Mouse (Mus musculus): ENCODE results near the gene Tsc1. TPM values are rescaled to one million over a fixed set of nuclear protein-coding genes. Genes with fewer than 3 reads are reported as not detected.

The Tsc1 gene
- polyA plus RNA-seq (2012) = 0.56 and 0.79 TPM in 2 replicates

DNA sequence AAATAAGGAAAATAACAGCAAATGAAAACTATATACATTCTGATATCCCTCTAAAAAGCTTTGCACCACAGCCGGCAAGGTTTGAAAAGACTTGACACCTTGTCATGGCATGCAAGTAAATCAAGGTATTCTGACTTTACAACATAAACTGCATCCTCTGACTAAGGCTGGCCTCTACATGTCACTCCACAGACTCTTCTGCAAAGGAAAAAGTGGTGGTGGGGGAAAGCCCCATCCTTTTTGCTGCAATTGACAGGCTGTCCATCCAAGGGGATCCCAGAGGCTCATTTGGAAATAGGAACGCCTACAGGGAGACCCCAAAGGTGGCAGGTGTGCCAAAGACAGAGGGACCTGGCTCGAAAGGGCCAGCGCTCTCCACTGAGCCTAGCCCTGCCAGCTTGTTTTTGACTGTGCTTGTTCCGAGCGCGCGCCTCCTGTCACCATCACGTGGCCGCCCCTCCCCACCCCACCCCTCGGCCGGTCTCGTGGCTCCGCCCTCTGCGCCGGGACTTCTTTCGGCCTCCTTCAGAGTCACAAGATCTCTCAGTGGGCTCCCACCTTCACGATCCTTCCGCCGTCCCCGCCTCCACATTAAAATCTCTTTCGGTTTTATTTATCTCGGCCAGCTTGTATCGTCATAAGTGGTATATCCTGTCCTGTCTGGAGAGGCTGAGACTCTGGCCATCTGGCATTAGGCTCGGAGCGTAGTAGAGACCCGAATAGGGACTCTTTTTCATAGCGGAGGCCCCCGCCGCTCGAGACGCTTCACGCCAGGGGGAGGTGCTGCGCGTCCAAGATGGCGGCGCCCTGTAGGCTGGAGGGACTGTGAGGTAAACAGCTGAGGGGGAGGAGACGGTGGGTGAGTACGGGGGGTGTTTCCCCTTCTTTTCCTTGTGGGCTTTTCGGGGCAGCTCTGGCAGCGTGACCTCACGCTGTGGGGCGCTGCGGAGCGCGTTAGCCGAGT, at the start of gene Tsc1:
Tsc1 (plus strand) TSS at position 768 of the 964 bp plus-strand sequence.
- H3K27me3 ChIP-seq (ENCODE audit: control insufficient read depth) = no peaks in the 10 kb centered on the region
- H3K36me3 ChIP-seq (ENCODE audit: control insufficient read depth) = no peaks in the 10 kb centered on the region; the same call in 1 of the 2 replicates
- no peak for TF ChIP-seq GATA1 (IDR thresholded peaks at IDR 0.05; ENCODE audit: low read length)
- no peak for TF ChIP-seq TAL1 (IDR thresholded peaks at IDR 0.05; ENCODE audit: low read length)
- peaks cover 55% of the 10 kb centered on the region for H3K4me1 ChIP-seq (ENCODE audit: control insufficient read depth)
- H3K9me3 ChIP-seq (ENCODE audit: control insufficient read depth, low read length) = no peaks in the 10 kb centered on the region
- H3K4me3 ChIP-seq (replicated peaks) = peak within 1 kb of the TSS; percentile 94

DNA sequence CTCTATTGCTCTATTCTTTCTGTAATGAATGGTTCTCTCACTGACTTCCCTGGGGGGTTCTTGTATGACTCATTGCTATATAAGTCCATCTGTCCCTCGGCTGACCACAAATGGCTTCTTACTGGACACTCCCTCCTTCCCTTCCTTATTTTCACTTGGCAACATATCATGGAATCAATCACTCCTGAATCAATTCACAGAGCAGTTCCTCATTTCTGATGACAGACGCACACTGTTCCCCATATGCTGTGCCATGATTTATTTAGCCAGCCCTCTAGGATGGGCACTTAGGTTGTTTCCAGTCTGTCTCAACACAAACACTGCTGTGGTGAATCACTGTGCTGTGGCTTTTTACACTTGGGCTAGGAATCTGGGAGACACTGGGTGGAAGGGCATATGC, 49.5 kb upstream of the Tsc1 start:
- H3K27me3 ChIP-seq (ENCODE audit: control insufficient read depth) = no peaks in the 10 kb centered on the region
- no peak for TF ChIP-seq TAL1 (IDR thresholded peaks at IDR 0.05; ENCODE audit: low read length)
- no peak for TF ChIP-seq GATA1 (IDR thresholded peaks at IDR 0.05; ENCODE audit: low read length)
- H3K4me1 ChIP-seq (ENCODE audit: control insufficient read depth) = peaks cover 45% of the 10 kb centered on the region
- H3K9me3 ChIP-seq (ENCODE audit: control insufficient read depth, low read length) = no peaks in the 10 kb centered on the region
- no peak overlapping the region for H3K4me3 ChIP-seq (replicated peaks)
- peaks cover 1% of the 10 kb centered on the region for H3K36me3 ChIP-seq (ENCODE audit: control insufficient read depth)

DNA sequence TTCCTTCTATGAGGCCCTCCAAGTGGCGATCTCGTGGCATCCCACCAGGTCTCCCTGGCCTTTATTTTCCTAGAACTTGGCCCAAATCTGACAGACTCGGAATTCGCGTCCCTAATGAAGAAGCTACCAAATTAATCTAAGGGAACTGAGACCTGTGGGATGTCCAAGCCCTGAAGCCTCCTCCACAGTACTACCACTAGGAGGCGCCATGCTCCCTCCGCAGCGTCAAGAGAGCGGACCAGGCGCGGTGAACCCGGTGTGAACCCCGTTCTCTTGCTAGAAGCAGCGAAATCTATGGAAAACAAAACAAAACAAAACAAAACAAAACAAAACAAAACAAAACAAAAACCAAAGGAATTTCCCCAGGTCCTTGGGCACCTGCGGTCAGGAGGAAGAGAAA, 48.2 kb upstream of the Tsc1 start:
- Histone ChIP-seq H3K27me3 (ENCODE audit: control insufficient read depth) (no peaks in the 10 kb centered on the region), H3K36me3 (ENCODE audit: control insufficient read depth) (peaks cover 11% of the 10 kb centered on the region), H3K4me1 (ENCODE audit: control insufficient read depth) (peaks cover 52% of the 10 kb centered on the region), H3K9me3 (ENCODE audit: control insufficient read depth, low read length) (peaks cover 4% of the 10 kb centered on the region), H3K4me3 (replicated peaks) (peak overlapping the region; percentile 40)
- TF ChIP-seq TAL1 (IDR thresholded peaks at IDR 0.05; ENCODE audit: low read length) (no peak), GATA1 (IDR thresholded peaks at IDR 0.05; ENCODE audit: low read length) (no peak)

DNA sequence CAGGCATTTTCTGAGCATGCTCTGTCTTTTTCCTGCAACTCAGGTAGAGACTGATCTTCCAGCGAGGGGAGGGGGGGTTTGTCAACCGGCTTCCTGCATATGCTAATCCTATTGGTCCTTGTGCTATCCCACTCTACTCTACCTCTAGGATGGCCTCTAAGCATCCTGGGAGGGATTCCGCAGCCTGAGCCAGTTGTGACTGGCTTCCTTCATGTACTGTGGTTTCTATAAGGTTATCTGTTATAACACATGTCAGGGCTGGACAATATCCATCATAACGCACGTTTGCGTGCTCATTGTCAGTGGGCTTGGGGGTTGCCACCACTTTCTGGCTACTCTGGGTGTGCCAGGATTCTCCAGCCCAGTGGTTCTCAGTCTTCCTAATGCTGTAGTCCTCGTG, 45.0 kb upstream of the Tsc1 start:
- Histone ChIP-seq H3K9me3 (ENCODE audit: control insufficient read depth, low read length) (peaks cover 4% of the 10 kb centered on the region), H3K36me3 (ENCODE audit: control insufficient read depth) (peaks cover 20% of the 10 kb centered on the region), H3K27me3 (ENCODE audit: control insufficient read depth) (no peaks in the 10 kb centered on the region), H3K4me1 (ENCODE audit: control insufficient read depth) (peaks cover 84% of the 10 kb centered on the region), H3K4me3 (replicated peaks) (peak overlapping the region; percentile 2)
- peak; percentile 53 for TF ChIP-seq TAL1 (IDR thresholded peaks at IDR 0.05; ENCODE audit: low read length)
- TF ChIP-seq GATA1 (IDR thresholded peaks at IDR 0.05; ENCODE audit: low read length) = no peak

- H3K27me3 ChIP-seq (ENCODE audit: control insufficient read depth) = no peaks in the 10 kb centered on the region
- H3K9me3 ChIP-seq (ENCODE audit: control insufficient read depth, low read length) = peaks cover 4% of the 10 kb centered on the region
- H3K4me1 ChIP-seq (ENCODE audit: control insufficient read depth) = peaks cover 94% of the 10 kb centered on the region
- H3K4me3 ChIP-seq (replicated peaks) = no peak overlapping the region
- peaks cover 24% of the 10 kb centered on the region for H3K36me3 ChIP-seq (ENCODE audit: control insufficient read depth)
- no peak for TF ChIP-seq GATA1 (IDR thresholded peaks at IDR 0.05; ENCODE audit: low read length)
- no peak for TF ChIP-seq TAL1 (IDR thresholded peaks at IDR 0.05; ENCODE audit: low read length)
Observed at GRCm38 (mm10) chr2:28596998-28597397, 44.0 kb upstream of the Tsc1 start.

DNA sequence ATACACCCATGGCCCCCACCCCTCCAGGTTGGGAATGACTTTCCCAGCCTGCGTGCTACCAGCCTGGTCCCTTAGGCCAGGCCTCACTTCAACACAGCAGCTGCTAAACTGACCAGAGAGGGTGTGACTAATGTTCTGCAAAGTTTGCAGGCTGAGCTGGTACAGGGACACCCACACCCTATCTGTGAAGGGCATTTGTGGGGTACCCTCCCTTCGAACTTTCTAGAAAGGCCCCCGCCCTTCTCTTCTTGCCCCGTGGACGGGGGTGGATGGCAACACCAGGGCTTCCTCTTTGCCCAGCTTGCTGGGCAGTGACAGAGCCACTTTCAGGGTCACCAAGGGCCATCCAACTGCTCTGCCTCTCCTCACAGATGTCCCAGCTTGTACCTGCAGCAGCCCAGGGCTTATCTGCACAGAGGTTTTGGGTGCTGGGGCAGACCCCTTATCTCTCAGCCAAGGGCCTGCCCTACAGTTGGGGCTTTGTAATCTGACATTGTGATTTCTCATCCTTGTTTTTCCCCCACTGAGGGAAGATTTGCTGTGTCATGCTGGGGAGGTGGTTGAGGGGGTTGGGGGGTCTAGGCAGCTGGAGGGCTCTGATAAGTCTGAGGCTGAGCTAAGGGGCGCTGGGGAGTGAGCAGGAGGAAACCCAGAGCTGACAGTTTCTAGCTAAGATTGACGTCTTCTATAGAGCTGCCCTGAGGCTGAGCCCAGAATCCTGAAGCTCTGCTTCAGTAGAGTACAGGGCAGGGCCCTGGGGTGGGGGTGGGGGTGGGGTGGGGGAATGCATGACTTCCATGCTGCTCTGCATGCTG, 43.1 kb upstream of the Tsc1 start:
- Histone ChIP-seq H3K36me3 (ENCODE audit: control insufficient read depth) (peaks cover 24% of the 10 kb centered on the region), H3K9me3 (ENCODE audit: control insufficient read depth, low read length) (peaks cover 4% of the 10 kb centered on the region), H3K27me3 (ENCODE audit: control insufficient read depth) (no peaks in the 10 kb centered on the region), H3K4me3 (replicated peaks) (peak overlapping the region; percentile 44), H3K4me1 (ENCODE audit: control insufficient read depth) (peaks cover 95% of the 10 kb centered on the region)
- TF ChIP-seq GATA1 (IDR thresholded peaks at IDR 0.05; ENCODE audit: low read length) (peak; percentile 91), TAL1 (IDR thresholded peaks at IDR 0.05; ENCODE audit: low read length) (peak; percentile 67)

- peaks cover 4% of the 10 kb centered on the region for H3K9me3 ChIP-seq (ENCODE audit: control insufficient read depth, low read length)
- peaks cover 24% of the 10 kb centered on the region for H3K36me3 ChIP-seq (ENCODE audit: control insufficient read depth)
Observed at GRCm38 (mm10) chr2:28598692-28599568, 42.1 kb upstream of the Tsc1 start.

DNA sequence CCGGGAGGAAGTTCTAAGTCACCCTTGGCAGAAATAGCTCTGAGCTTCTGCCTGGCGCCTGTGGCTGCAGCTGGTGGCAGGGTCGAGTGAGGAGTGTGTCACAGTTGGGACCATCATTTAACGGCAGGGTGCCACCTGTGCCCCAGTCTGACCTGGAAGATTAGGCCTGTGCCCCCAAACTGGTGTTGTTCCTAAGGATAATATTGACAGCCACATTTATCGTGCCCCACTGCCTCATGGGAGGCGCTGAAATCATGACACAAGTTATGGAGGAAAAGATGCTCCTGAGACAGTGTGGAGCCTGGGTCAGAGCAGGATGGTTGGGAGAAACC, 41.5 kb upstream of the Tsc1 start:
- Histone ChIP-seq H3K4me1 (ENCODE audit: control insufficient read depth) (peaks cover 93% of the 10 kb centered on the region), H3K9me3 (ENCODE audit: control insufficient read depth, low read length) (peaks cover 7% of the 10 kb centered on the region), H3K27me3 (ENCODE audit: control insufficient read depth) (no peaks in the 10 kb centered on the region), H3K4me3 (replicated peaks) (no peak overlapping the region), H3K36me3 (ENCODE audit: control insufficient read depth) (peaks cover 29% of the 10 kb centered on the region)
- TF ChIP-seq TAL1 (IDR thresholded peaks at IDR 0.05; ENCODE audit: low read length) (no peak), GATA1 (IDR thresholded peaks at IDR 0.05; ENCODE audit: low read length) (no peak)

More at GRCm38 (mm10) chr2:28598692-28599568, 42.1 kb upstream of the Tsc1 start:
- TF ChIP-seq TAL1 (IDR thresholded peaks at IDR 0.05; ENCODE audit: low read length) (no peak), GATA1 (IDR thresholded peaks at IDR 0.05; ENCODE audit: low read length) (no peak)
- peak overlapping the region; percentile 17 for H3K4me3 ChIP-seq (replicated peaks)
- peaks cover 93% of the 10 kb centered on the region for H3K4me1 ChIP-seq (ENCODE audit: control insufficient read depth)
- no peaks in the 10 kb centered on the region for H3K27me3 ChIP-seq (ENCODE audit: control insufficient read depth)
